18 mouse cellular contexts compared by ENCODE assay signal in genomic region chr6:112026261-112027205, GRCm38 (mm10).
A peak's percentile ranks its signal among the peaks of the same experiment; 100 is the strongest.
DNase-seq lines count a peak whose midpoint lies in the region; ATAC-seq and TF ChIP-seq lines count a peak whose summit lies in the region.
"Had no signal": no experiment of that assay in that cellular context is flagged by ENCODE, and none has a peak within 500 bp of the region (broad histone marks: within the 10 kb centered on the region; RNA-seq: fewer than 3 reads in every experiment).

No protein-coding gene starts in this region.

- no peaks in the 10 kb centered on the region for H3K27me3 ChIP-seq in midbrain, postnatal 0 days (ENCODE audit: insufficient read depth, low read length)
- no peaks in the 10 kb centered on the region for H3K27me3 ChIP-seq in midbrain, embryonic 16.5 days (ENCODE audit: control insufficient read depth, insufficient read depth, low read depth, low read length)
- H3K27me3 ChIP-seq: embryonic facial prominence, embryonic 12.5 days; heart, embryonic 12.5 days; limb, embryonic 15.5 days; midbrain, embryonic 12.5 days had no signal

- no peak overlapping the region for H3K9ac ChIP-seq in midbrain, postnatal 0 days (replicated peaks; ENCODE audit: low read length, poor library complexity, severe bottlenecking)
- no peak overlapping the region for H3K9ac ChIP-seq in midbrain, embryonic 16.5 days (ENCODE audit: low read depth, low read length)
- H3K9ac ChIP-seq: embryonic facial prominence, embryonic 12.5 days; heart, embryonic 12.5 days; limb, embryonic 15.5 days; midbrain, embryonic 12.5 days had no signal

- DNase-seq in layer of hippocampus, adult 11-12 months (ENCODE audit: low spot score), result peak; percentile 9
- no peak for DNase-seq in layer of hippocampus, postnatal 36 days
- DNase-seq in midbrain, postnatal 0 days (ENCODE audit: low spot score), result peak; percentile 17
- peak; percentile 2 for DNase-seq in fibroblast of lung, adult 2 months (ENCODE audit: low read depth)
- peak; percentile 13 for DNase-seq in lung, postnatal 36 days
- DNase-seq in adrenal gland, postnatal 25 days, result no peak
- DNase-seq: cerebellum, adult 11 months; cerebellum, postnatal 36 days; gastrocnemius, postnatal 36 days; kidney, postnatal 10 days; thymus, postnatal 36 days had no signal

- TF ChIP-seq CTCF in midbrain, postnatal 0 days (IDR thresholded peaks at IDR 0.05), result peak; percentile 64

- no peak overlapping the region for H3K4me2 ChIP-seq in midbrain, postnatal 0 days (ENCODE audit: low read depth, low read length, poor library complexity, severe bottlenecking)
- H3K4me2 ChIP-seq in midbrain, embryonic 16.5 days (ENCODE audit: low read length), result no peak overlapping the region
- H3K4me2 ChIP-seq: embryonic facial prominence, embryonic 12.5 days; heart, embryonic 12.5 days; limb, embryonic 15.5 days; midbrain, embryonic 12.5 days had no signal

- no peaks in the 10 kb centered on the region for H3K4me1 ChIP-seq in midbrain, postnatal 0 days (ENCODE audit: insufficient read depth, low read length)
- H3K4me1 ChIP-seq in midbrain, embryonic 16.5 days (ENCODE audit: control insufficient read depth, insufficient read depth, low read length), result no peaks in the 10 kb centered on the region
- H3K4me1 ChIP-seq: embryonic facial prominence, embryonic 12.5 days; heart, embryonic 12.5 days; limb, embryonic 15.5 days; midbrain, embryonic 12.5 days had no signal

- H3K36me3 ChIP-seq in midbrain, postnatal 0 days (ENCODE audit: insufficient read depth, low read length), result no peaks in the 10 kb centered on the region
- no peaks in the 10 kb centered on the region for H3K36me3 ChIP-seq in midbrain, embryonic 16.5 days (ENCODE audit: control insufficient read depth, insufficient read depth, low read length)
- H3K36me3 ChIP-seq: embryonic facial prominence, embryonic 12.5 days; heart, embryonic 12.5 days; limb, embryonic 15.5 days; midbrain, embryonic 12.5 days had no signal

- H3K4me3 ChIP-seq in midbrain, postnatal 0 days (ENCODE audit: low read depth, low read length), result no peak overlapping the region
- H3K4me3 ChIP-seq in midbrain, embryonic 16.5 days (ENCODE audit: low read depth, low read length), result no peak overlapping the region
- H3K4me3 ChIP-seq: embryonic facial prominence, embryonic 12.5 days; heart, embryonic 12.5 days; limb, embryonic 15.5 days; midbrain, embryonic 12.5 days had no signal

- ATAC-seq in midbrain, postnatal 0 days (ENCODE audit: low FRiP score), result no peak
- no peak for ATAC-seq in midbrain, embryonic 16.5 days
- ATAC-seq: CD4-positive, CD25-positive, alpha-beta regulatory T cell, adult 4 months had no signal

- no peaks in the 10 kb centered on the region for H3K9me3 ChIP-seq in midbrain, postnatal 0 days (ENCODE audit: low read length)
- H3K9me3 ChIP-seq in midbrain, embryonic 16.5 days (replicated peaks; ENCODE audit: control insufficient read depth, low read length, poor library complexity, severe bottlenecking), result no peaks in the 10 kb centered on the region
- H3K9me3 ChIP-seq: embryonic facial prominence, embryonic 12.5 days; heart, embryonic 12.5 days; limb, embryonic 15.5 days; midbrain, embryonic 12.5 days had no signal

- 44% methylated on average over 1 of the region's 1 CpGs for WGBS in midbrain, postnatal 0 days
- 51% methylated on average over 1 of the region's 1 CpGs for WGBS in midbrain, embryonic 16.5 days

- H3K27ac ChIP-seq in midbrain, postnatal 0 days (ENCODE audit: low read depth, low read length), result no peak overlapping the region
- H3K27ac ChIP-seq in midbrain, embryonic 16.5 days (ENCODE audit: low read length), result no peak overlapping the region
- H3K27ac ChIP-seq: embryonic facial prominence, embryonic 12.5 days; limb, embryonic 15.5 days; macrophage; midbrain, embryonic 12.5 days had no signal

Comparison
In these comparisons a context has a peak if more than half of its experiments do, and no peak if none do; other contexts are left out.
1. DNase-seq: peak in layer of hippocampus, adult 11-12 months (single experiment), midbrain, postnatal 0 days (single experiment), fibroblast of lung, adult 2 months (single experiment) and lung, postnatal 36 days (single experiment); none in layer of hippocampus, postnatal 36 days (0 of 2) and adrenal gland, postnatal 25 days (single experiment).